Comparison of ENCODE assay signal across 26 mouse cellular contexts in genomic region chr3:109775200-109775599, GRCm38 (mm10).
"Had no signal": no experiment of that assay in that cellular context is flagged by ENCODE, and none has a peak within 500 bp of the region (broad histone marks: within the 10 kb centered on the region; RNA-seq: fewer than 3 reads in every experiment).

No protein-coding gene starts in this region.

- H3K27ac ChIP-seq: gastrocnemius, adult 2 months; heart, embryonic 10.5 days; hindbrain, embryonic 10.5 days; hindbrain, embryonic 13.5 days; hindbrain, embryonic 15.5 days; intestine, embryonic 15.5 days; kidney, postnatal 0 days; layer of hippocampus, adult 2 months; left cerebral cortex, adult 2 months; liver, embryonic 13.5 days; liver, embryonic 15.5 days had no signal

- H3K36me3 ChIP-seq: heart, embryonic 10.5 days; heart, embryonic 12.5 days; hindbrain, embryonic 10.5 days; hindbrain, embryonic 13.5 days; hindbrain, embryonic 15.5 days; intestine, embryonic 15.5 days; liver, embryonic 13.5 days; liver, embryonic 15.5 days had no signal

- H3K4me1 ChIP-seq: hindbrain, embryonic 10.5 days; hindbrain, embryonic 15.5 days; intestine, embryonic 15.5 days; liver, embryonic 13.5 days; liver, embryonic 15.5 days had no signal

- H3K9me3 ChIP-seq: heart, embryonic 10.5 days; heart, embryonic 12.5 days; hindbrain, embryonic 10.5 days; hindbrain, embryonic 13.5 days; hindbrain, embryonic 15.5 days; intestine, embryonic 15.5 days; liver, embryonic 13.5 days; liver, embryonic 15.5 days had no signal

- H3K9ac ChIP-seq: forebrain, postnatal 0 days; heart, embryonic 12.5 days; hindbrain, embryonic 13.5 days; hindbrain, embryonic 15.5 days; intestine, embryonic 15.5 days; liver, embryonic 13.5 days; liver, embryonic 15.5 days had no signal

- H3K4me2 ChIP-seq: heart, embryonic 12.5 days; hindbrain, embryonic 13.5 days; hindbrain, embryonic 15.5 days; intestine, embryonic 15.5 days; liver, embryonic 11.5 days; liver, embryonic 13.5 days; liver, embryonic 15.5 days had no signal

- DNase-seq: forebrain, postnatal 0 days; gastrocnemius, adult 2 months; gastrocnemius, postnatal 10 days; gastrocnemius, postnatal 25 days; heart, adult 18-20 months; heart, postnatal 10 days; heart, postnatal 4 days; kidney, adult 18-20 months; kidney, adult 8-10 months; kidney, postnatal 25 days; kidney, postnatal 4 days; liver; liver, embryonic 13.5 days had no signal

- H3K4me3 ChIP-seq: gastrocnemius, adult 2 months; heart, embryonic 10.5 days; heart, embryonic 12.5 days; hindbrain, embryonic 10.5 days; hindbrain, embryonic 13.5 days; hindbrain, embryonic 15.5 days; intestine, embryonic 15.5 days; layer of hippocampus, adult 2 months; left cerebral cortex, adult 2 months; liver, embryonic 13.5 days; liver, embryonic 15.5 days had no signal

- ATAC-seq: forebrain, postnatal 0 days; inflammation-experienced regulatory T-cells, adult 6 months; intestine, embryonic 15.5 days; intestine, postnatal 0 days had no signal

- H3K27me3 ChIP-seq: hindbrain, embryonic 13.5 days; hindbrain, embryonic 15.5 days; intestine, embryonic 15.5 days; liver, embryonic 13.5 days; liver, embryonic 15.5 days had no signal
